In the genomic region with DNA sequence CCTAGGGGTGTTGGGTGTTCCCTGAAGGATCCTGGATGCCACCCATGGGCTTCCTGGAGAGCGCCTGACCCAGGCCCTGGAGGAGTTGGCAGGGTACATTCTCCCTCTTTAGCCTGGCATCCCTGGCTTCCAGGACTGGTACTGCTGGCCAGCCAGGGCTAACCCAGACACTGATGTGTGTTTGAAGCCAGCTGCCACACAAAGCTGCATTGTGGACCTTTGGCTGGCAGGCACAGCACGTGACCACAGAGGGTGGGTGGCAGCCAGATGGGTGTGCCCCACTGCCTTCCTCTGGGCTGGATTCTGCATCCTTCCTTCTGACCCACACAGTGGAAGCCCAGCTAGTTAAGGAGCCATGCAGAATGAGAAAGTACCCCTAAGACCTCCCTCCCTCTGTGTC, we compare ENCODE assay signal across 9 mouse cellular contexts. TPM values are rescaled to one million over a fixed set of nuclear protein-coding genes. Genes with fewer than 3 reads are reported as not detected.
DNase-seq lines count a peak whose midpoint lies in the region; ATAC-seq and TF ChIP-seq lines count a peak whose summit lies in the region.
"Had no signal": no experiment of that assay in that cellular context is flagged by ENCODE, and none has a peak within 500 bp of the region (broad histone marks: within the 10 kb centered on the region; RNA-seq: fewer than 3 reads in every experiment).

No protein-coding gene starts in this region.

- peak; percentile 78 for TF ChIP-seq CTCF in layer of hippocampus, adult 2 months (conservative IDR thresholded peaks at IDR 0.05)
- 0 out of 2 replicates have a peak, but pooled peaks have one; percentile 6 for TF ChIP-seq CTCF in lung, adult 2 months (IDR thresholded peaks at IDR 0.05; ENCODE audit: insufficient read depth, low read length)

- H3K36me3 ChIP-seq in heart, embryonic 12.5 days, result no peaks in the 10 kb centered on the region

- peaks cover 12% of the 10 kb centered on the region for H3K4me1 ChIP-seq in heart, embryonic 12.5 days (replicated peaks)
- H3K4me1 ChIP-seq in lung, adult 2 months (ENCODE audit: control insufficient read depth, insufficient read depth, low read length), result peaks cover 8% of the 10 kb centered on the region

- H3K4me2 ChIP-seq in heart, embryonic 12.5 days, result no peak overlapping the region

- WGBS in heart, embryonic 12.5 days, result 75% methylated on average over 2 of the region's 2 CpGs
- 29% methylated on average over 2 of the region's 2 CpGs for WGBS in lung, adult 2 months

- no peaks in the 10 kb centered on the region for H3K9me3 ChIP-seq in heart, embryonic 12.5 days (replicated peaks)

- no peaks in the 10 kb centered on the region for H3K27me3 ChIP-seq in heart, embryonic 12.5 days (replicated peaks)
- H3K27me3 ChIP-seq: Patski had no signal

- DNase-seq in ovary, postnatal 14 days (ENCODE audit: low spot score), result peak; percentile 14
- no peak for DNase-seq in ovary, adult 18-20 months (ENCODE audit: low spot score)
- peak; percentile 10 for DNase-seq in fat pad, adult 2 months (ENCODE audit: extremely low read depth, low read depth, low spot score)
- DNase-seq in layer of hippocampus, adult 2 months (ENCODE audit: low spot score in 2 of 2), result peak; percentile 78 to 88
- DNase-seq in lung, adult 2 months, result peak; percentile 40
- peak; percentile 84 for DNase-seq in right cerebral cortex, adult 18-20 months
- no peak for DNase-seq in adrenal gland, postnatal 36 days

- no peak for TF ChIP-seq POLR2A in lung, adult 2 months (IDR thresholded peaks at IDR 0.05; ENCODE audit: borderline replicate concordance, extremely low read depth, low read depth, low read length)

- H3K9ac ChIP-seq in heart, embryonic 12.5 days, result no peak overlapping the region

- ATAC-seq in heart, embryonic 12.5 days (ENCODE audit: insufficient number of reproducible peaks, low FRiP score), result 0 out of 2 replicates have a peak, but pooled peaks have one; percentile 36
- ATAC-seq: Patski had no signal

- no peak overlapping the region for H3K27ac ChIP-seq in heart, embryonic 12.5 days (ENCODE audit: poor library complexity, severe bottlenecking)
- H3K27ac ChIP-seq in layer of hippocampus, adult 2 months, result peak overlapping the region; percentile 87

- H3K4me3 ChIP-seq in heart, embryonic 12.5 days, result no peak overlapping the region
- no peak overlapping the region for H3K4me3 ChIP-seq in layer of hippocampus, adult 2 months
- no peak overlapping the region for H3K4me3 ChIP-seq in lung, adult 2 months (replicated peaks; ENCODE audit: extremely low read depth, low read depth, low read length)

RNA-seq across cellular contexts. Expression of gene Klf13, which starts 26.4 kb away (rescaled TPM):
- polyA plus RNA-seq in heart, embryonic 12.5 days (2016; fragmentation: Nextera tagmentation; extraction: Ambion mirVana), result 16.7 and 17.4 TPM in 2 replicates
- total RNA-seq in layer of hippocampus, adult 2 months (2021), result 100 to 1,000 TPM; 200 to 216 TPM
- polyA plus RNA-seq in lung, adult 2 months (2012; rRNA removed), result 88.4 and 109 TPM in 2 replicates
- total RNA-seq in adrenal gland, postnatal 36 days (2021), result 10 to 100 TPM; 73.9 to 77.8 TPM

RNA-seq across cellular contexts. Expression of gene E030018B13Rik, which starts 48.5 kb away (rescaled TPM):
- not detected in 2 replicates for polyA plus RNA-seq in heart, embryonic 12.5 days (2016; fragmentation: Nextera tagmentation; extraction: Ambion mirVana)
- total RNA-seq in layer of hippocampus, adult 2 months (2021), result not detected
- polyA plus RNA-seq in lung, adult 2 months (2012; rRNA removed), result not detected in 2 replicates
- total RNA-seq in adrenal gland, postnatal 36 days (2021), result not detected
- polyA plus RNA-seq: Patski had no signal

Comparison
In these comparisons a context has a peak if more than half of its experiments do, and no peak if none do; other contexts are left out.
1. DNase-seq: peak in ovary, postnatal 14 days (single experiment), fat pad, adult 2 months (single experiment), layer of hippocampus, adult 2 months (2 of 2), lung, adult 2 months (single experiment) and right cerebral cortex, adult 18-20 months (single experiment); none in ovary, adult 18-20 months (single experiment) and adrenal gland, postnatal 36 days (0 of 2).